Mouse (Mus musculus) kidney, embryonic 16.5 days (tissue): ENCODE measurements at regions not wholly inside any gene's neighbourhood (a gene's known extent, or its start where the extent isn't known, plus 50 kb on each side); places are given as distances from the start of the nearest gene placed in this dataset.

Experiments used
- ATAC-seq: fragments of 200-750 bp; cut with Nextera tagmentation; 2 replicates; pipeline ENCODE4 v1.8.0; 2017; ENCODE audit warnings: moderate TSS enrichment; ENCODE audit not compliant: low FRiP score, low TSS enrichment
- H3K27ac ChIP-seq: fragments of 300-500 bp; sonication (generic); 2 replicates; pipeline ENCODE4 v1.5.1; 2014; ENCODE audit warnings: low read length
- H3K27me3 ChIP-seq: fragments of 300-500 bp; sonication (generic); 2 replicates; pipeline ENCODE4 v1.6.1; 2014; ENCODE audit warnings: low read length, control low read depth, mixed read lengths; ENCODE audit not compliant: insufficient read depth
- H3K36me3 ChIP-seq: fragments of 300-500 bp; sonication (generic); 2 replicates; pipeline ENCODE4 v1.6.1; 2014; ENCODE audit warnings: low read length, control low read depth, mixed read lengths; ENCODE audit not compliant: insufficient read depth
- H3K4me1 ChIP-seq: fragments of 300-500 bp; sonication (generic); 2 replicates; pipeline ENCODE4 v1.6.1; 2014; ENCODE audit warnings: low read length, control low read depth, mixed read lengths; ENCODE audit not compliant: insufficient read depth
- H3K4me2 ChIP-seq: fragments of 300-500 bp; sonication (generic); replicated peaks from 2 replicates; pipeline ENCODE4 v1.6.1; 2014; ENCODE audit warnings: low read depth, low read length
- H3K4me3 ChIP-seq: fragments of 300-500 bp; sonication (generic); 2 replicates; pipeline ENCODE4 v1.5.1; 2014; ENCODE audit warnings: mild to moderate bottlenecking, low read length
- H3K9ac ChIP-seq: fragments of 300-500 bp; sonication (generic); replicated peaks from 2 replicates; pipeline ENCODE4 v1.6.1; 2014; ENCODE audit warnings: low read length
- H3K9me3 ChIP-seq: fragments of 300-500 bp; sonication (generic); 2 replicates; pipeline ENCODE4 v1.6.1; 2016; ENCODE audit warnings: low read length, control low read depth
- WGBS: fragments of 180-500 bp; shearing (Covaris S2); extraction: QIAGEN DNeasy Blood & Tissue Kit; methylation state at CpG from one replicate; pipeline ENCODE4 v1.1.7; 2014; 5-methylcytosine and 5-hydroxymethylcytosine counted together

GRCm38 (mm10) chr1:136738030-136738429 lies 113.3 kb downstream of the Zfp281 start:
- Histone ChIP-seq H3K4me1 (no peaks in the 10 kb centered on the region), H3K4me3 (no peak overlapping the region), H3K27me3 (no peaks in the 10 kb centered on the region), H3K4me2 (no peak overlapping the region), H3K36me3 (no peaks in the 10 kb centered on the region), H3K27ac (no peak overlapping the region), H3K9me3 (no peaks in the 10 kb centered on the region), H3K9ac (no peak overlapping the region)
- no peak for ATAC-seq
- WGBS: 38% methylated on average over 5 of the region's 5 CpGs

- H3K27ac ChIP-seq: no peak overlapping the region
- H3K4me3 ChIP-seq: no peak overlapping the region
- no peaks in the 10 kb centered on the region for H3K9me3 ChIP-seq
- H3K27me3 ChIP-seq: no peaks in the 10 kb centered on the region
- H3K4me2 ChIP-seq: no peak overlapping the region
- H3K9ac ChIP-seq: no peak overlapping the region
- H3K4me1 ChIP-seq: no peaks in the 10 kb centered on the region
- WGBS: 81% methylated on average over 5 of the region's 5 CpGs
- H3K36me3 ChIP-seq: no peaks in the 10 kb centered on the region
- ATAC-seq: no peak
Measured at GRCm38 (mm10) chr1:136739486-136739885, 114.8 kb downstream of the Zfp281 start.

GRCm38 (mm10) chr1:136741061-136741460 lies 116.4 kb downstream of the Zfp281 start:
- H3K4me1 ChIP-seq: no peaks in the 10 kb centered on the region
- no peak for ATAC-seq
- no peak overlapping the region for H3K4me2 ChIP-seq
- H3K27me3 ChIP-seq: no peaks in the 10 kb centered on the region
- no peaks in the 10 kb centered on the region for H3K36me3 ChIP-seq
- H3K9me3 ChIP-seq: no peaks in the 10 kb centered on the region
- H3K9ac ChIP-seq: no peak overlapping the region
- H3K27ac ChIP-seq: no peak overlapping the region
- 91% methylated on average over 10 of the region's 10 CpGs for WGBS
- no peak overlapping the region for H3K4me3 ChIP-seq

GRCm38 (mm10) chr1:136749188-136749587 lies 124.5 kb downstream of the Zfp281 start:
- no peak overlapping the region for H3K9ac ChIP-seq
- no peaks in the 10 kb centered on the region for H3K27me3 ChIP-seq
- H3K36me3 ChIP-seq: no peaks in the 10 kb centered on the region
- no peaks in the 10 kb centered on the region for H3K9me3 ChIP-seq
- no peak overlapping the region for H3K4me3 ChIP-seq
- ATAC-seq: no peak
- no peaks in the 10 kb centered on the region for H3K4me1 ChIP-seq
- no peak overlapping the region for H3K4me2 ChIP-seq
- WGBS: 63% methylated on average over 8 of the region's 8 CpGs
- no peak overlapping the region for H3K27ac ChIP-seq

GRCm38 (mm10) chr1:136751464-136752191 lies 126.9 kb downstream of the Zfp281 start:
- Histone ChIP-seq H3K9ac (no peak overlapping the region), H3K27me3 (no peaks in the 10 kb centered on the region), H3K9me3 (no peaks in the 10 kb centered on the region), H3K4me2 (no peak overlapping the region), H3K27ac (no peak overlapping the region), H3K4me3 (no peak overlapping the region), H3K4me1 (no peaks in the 10 kb centered on the region), H3K36me3 (no peaks in the 10 kb centered on the region)
- WGBS: 42% methylated on average over 14 of the region's 14 CpGs
- ATAC-seq: peak; percentile 70

- Histone ChIP-seq H3K9ac (no peak overlapping the region), H3K27ac (no peak overlapping the region), H3K27me3 (no peaks in the 10 kb centered on the region), H3K36me3 (no peaks in the 10 kb centered on the region), H3K4me3 (no peak overlapping the region), H3K4me2 (no peak overlapping the region), H3K9me3 (peaks cover 4% of the 10 kb centered on the region; the same call in 1 of the 2 replicates), H3K4me1 (no peaks in the 10 kb centered on the region)
- WGBS: 93% methylated on average over 6 of the region's 6 CpGs
- no peak for ATAC-seq
Measured at GRCm38 (mm10) chr1:136754286-136754685, 129.6 kb downstream of the Zfp281 start.

GRCm38 (mm10) chr1:136758730-136759129 lies 134.0 kb downstream of the Zfp281 start:
- Histone ChIP-seq H3K4me3 (no peak overlapping the region), H3K36me3 (no peaks in the 10 kb centered on the region), H3K9ac (no peak overlapping the region), H3K4me1 (no peaks in the 10 kb centered on the region), H3K27ac (no peak overlapping the region), H3K27me3 (no peaks in the 10 kb centered on the region), H3K9me3 (peaks cover 4% of the 10 kb centered on the region; the same call in 1 of the 2 replicates), H3K4me2 (no peak overlapping the region)
- 65% methylated on average over 10 of the region's 10 CpGs for WGBS
- no peak for ATAC-seq

GRCm38 (mm10) chr1:136759164-136759563 lies 134.5 kb downstream of the Zfp281 start:
- no peaks in the 10 kb centered on the region for H3K36me3 ChIP-seq
- H3K27ac ChIP-seq: no peak overlapping the region
- H3K4me2 ChIP-seq: no peak overlapping the region
- ATAC-seq: no peak
- no peaks in the 10 kb centered on the region for H3K27me3 ChIP-seq
- 80% methylated on average over 4 of the region's 4 CpGs for WGBS
- no peak overlapping the region for H3K9ac ChIP-seq
- no peaks in the 10 kb centered on the region for H3K4me1 ChIP-seq
- H3K4me3 ChIP-seq: no peak overlapping the region
- H3K9me3 ChIP-seq: peaks cover 4% of the 10 kb centered on the region; the same call in 1 of the 2 replicates

- Histone ChIP-seq H3K4me1 (no peaks in the 10 kb centered on the region), H3K27me3 (no peaks in the 10 kb centered on the region), H3K4me2 (no peak overlapping the region), H3K36me3 (no peaks in the 10 kb centered on the region), H3K27ac (no peak overlapping the region), H3K4me3 (no peak overlapping the region), H3K9ac (no peak overlapping the region), H3K9me3 (peaks cover 4% of the 10 kb centered on the region; the same call in 1 of the 2 replicates)
- 86% methylated on average over 4 of the region's 4 CpGs for WGBS
- ATAC-seq: no peak
Measured at GRCm38 (mm10) chr1:136761467-136761866, 136.8 kb downstream of the Zfp281 start.

GRCm38 (mm10) chr1:136768969-136769401 lies 144.3 kb downstream of the Zfp281 start:
- ATAC-seq: peak; percentile 88
- Histone ChIP-seq H3K9me3 (peaks cover 6% of the 10 kb centered on the region), H3K9ac (no peak overlapping the region; the same call in 1 of the 2 replicates), H3K27me3 (no peaks in the 10 kb centered on the region), H3K4me1 (peaks cover 14% of the 10 kb centered on the region), H3K4me2 (peak overlapping the region; percentile 31), H3K36me3 (no peaks in the 10 kb centered on the region), H3K4me3 (peak overlapping the region; percentile 7; the same call in 1 of the 2 replicates), H3K27ac (peak overlapping the region; percentile 79)
- 1% methylated on average over 10 of the region's 10 CpGs for WGBS
